Mouse (Mus musculus) MEL (cell line): ENCODE results near the gene Ppp1r11.

ENCODE experiments used
- CHD2 ChIP-seq: IDR thresholded peaks from 2 replicates; pipeline ENCODE4 v1.6.1; 2011; ENCODE audit warnings: low read length, improper control_type of control experiment
- CTCF ChIP-seq, 3 experiments: IDR thresholded peaks in 2 of 3; conservative IDR thresholded peaks in 1 of 3; 2 replicates each; pipeline ENCODE4 v1.5.1; 2011 to 2012; ENCODE audit warnings: low read length in 3 of 3, low read depth in 2 of 3, mild to moderate bottlenecking in 2 of 3, improper control_type of control experiment in 1 of 3, inconsistent platforms in 1 of 3, mixed read lengths in 1 of 3, moderate library complexity in 1 of 3; ENCODE audit not compliant: control insufficient read depth in 1 of 3, insufficient read depth in 1 of 3, poor library complexity in 1 of 3, severe bottlenecking in 1 of 3
- EP300 ChIP-seq, 2 experiments: IDR thresholded peaks; 2 replicates each; pipeline ENCODE4 v1.6.1; 2011; ENCODE audit warnings: improper control_type of control experiment in 2 of 2, low read length in 2 of 2, low read depth in 1 of 2, mild to moderate bottlenecking in 1 of 2
- JUND ChIP-seq: IDR thresholded peaks from 2 replicates; pipeline ENCODE4 v1.6.1; 2011; ENCODE audit warnings: low read depth, mild to moderate bottlenecking, improper control_type of control experiment, low read length
- MAX ChIP-seq: IDR thresholded peaks from 2 replicates; pipeline ENCODE4 v1.6.1; 2011; ENCODE audit warnings: low read length, improper control_type of control experiment
- MEF2A ChIP-seq: IDR thresholded peaks from 2 replicates; pipeline ENCODE4 v1.6.1; 2014; ENCODE audit warnings: low read depth, mild to moderate bottlenecking, inconsistent platforms, low read length, improper control_type of control experiment; ENCODE audit not compliant: poor library complexity, insufficient replicate concordance, severe bottlenecking; ENCODE audit errors: extremely low read depth
- POLR2A ChIP-seq, 2 experiments: IDR thresholded peaks; 2 replicates each; pipeline ENCODE4 v1.6.1; 2011 to 2012; ENCODE audit warnings: low read length in 2 of 2, mild to moderate bottlenecking in 2 of 2, control low read depth in 1 of 2, improper control_type of control experiment in 1 of 2, low read depth in 1 of 2, moderate library complexity in 1 of 2; ENCODE audit not compliant: control insufficient read depth in 1 of 2, insufficient read depth in 1 of 2, poor library complexity in 1 of 2
- SMC3 ChIP-seq: IDR thresholded peaks from 2 replicates; pipeline ENCODE4 v1.6.1; 2011; ENCODE audit warnings: low read depth, low read length, improper control_type of control experiment
- TAL1 ChIP-seq: IDR thresholded peaks from 2 replicates; pipeline ENCODE4 v1.6.1; 2012; ENCODE audit warnings: mild to moderate bottlenecking, inconsistent platforms, low read length, moderate library complexity, mixed read lengths

DNA sequence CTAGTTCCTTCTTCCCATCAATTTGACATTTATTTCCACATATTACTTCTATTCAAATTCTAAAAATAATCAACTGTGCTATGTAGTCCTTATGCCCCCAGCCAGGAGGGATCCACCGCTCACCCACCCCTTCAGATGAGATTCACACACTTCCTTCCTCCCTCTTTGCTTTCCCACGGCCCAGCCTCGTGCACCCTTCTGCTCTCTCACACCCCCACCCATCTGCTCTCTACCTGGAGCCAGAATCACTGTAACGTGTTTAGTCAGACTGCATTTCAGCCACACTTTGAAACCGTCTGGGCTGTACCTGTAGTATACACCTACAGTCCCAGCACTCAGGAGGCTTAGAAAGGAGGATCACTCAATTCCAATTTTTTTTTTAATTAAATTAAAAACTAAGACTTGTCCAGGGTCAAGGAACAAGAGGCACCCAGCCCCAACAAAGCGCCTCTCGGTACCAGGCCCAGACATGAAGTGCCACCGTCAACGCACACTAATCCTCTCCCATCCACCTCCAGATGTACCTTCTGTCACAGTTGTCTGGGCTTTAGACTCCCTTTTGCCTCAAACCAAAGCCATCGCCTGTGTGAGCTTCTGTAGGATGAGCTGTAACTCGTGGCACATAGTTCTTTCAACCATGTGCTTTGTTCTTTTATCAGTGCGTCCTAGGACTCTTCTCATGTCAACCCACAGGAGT, 22.2 kb downstream of the Ppp1r11 start:
- TF ChIP-seq CTCF (IDR thresholded peaks at IDR 0.05 in 2 of 3, conservative IDR thresholded peaks at IDR 0.05 in 1 of 3; ENCODE audit: control insufficient read depth in 1 of 3, insufficient read depth in 1 of 3, low read depth in 2 of 3, low read length in 3 of 3, poor library complexity in 1 of 3, severe bottlenecking in 1 of 3) (no peak), SMC3 (no peak), EP300 (IDR thresholded peaks at IDR 0.05; ENCODE audit: low read depth in 1 of 2, low read length in 2 of 2) (no peak), MEF2A (no peak), POLR2A (IDR thresholded peaks at IDR 0.05; ENCODE audit: control insufficient read depth in 1 of 2, insufficient read depth in 1 of 2, low read depth in 1 of 2, low read length in 2 of 2, poor library complexity in 1 of 2) (no peak), TAL1 (no peak), MAX (no peak), JUND (no peak), CHD2 (no peak)
